Mouse (Mus musculus): Measurements from ENCODE around the gene Sv2b. TPM values are rescaled to one million over a fixed set of nuclear protein-coding genes. Genes with fewer than 3 reads are reported as not detected.

The Sv2b gene
- polyA plus RNA-seq, 1 experiment from 2014 or later, result 0.64 TPM

DNA sequence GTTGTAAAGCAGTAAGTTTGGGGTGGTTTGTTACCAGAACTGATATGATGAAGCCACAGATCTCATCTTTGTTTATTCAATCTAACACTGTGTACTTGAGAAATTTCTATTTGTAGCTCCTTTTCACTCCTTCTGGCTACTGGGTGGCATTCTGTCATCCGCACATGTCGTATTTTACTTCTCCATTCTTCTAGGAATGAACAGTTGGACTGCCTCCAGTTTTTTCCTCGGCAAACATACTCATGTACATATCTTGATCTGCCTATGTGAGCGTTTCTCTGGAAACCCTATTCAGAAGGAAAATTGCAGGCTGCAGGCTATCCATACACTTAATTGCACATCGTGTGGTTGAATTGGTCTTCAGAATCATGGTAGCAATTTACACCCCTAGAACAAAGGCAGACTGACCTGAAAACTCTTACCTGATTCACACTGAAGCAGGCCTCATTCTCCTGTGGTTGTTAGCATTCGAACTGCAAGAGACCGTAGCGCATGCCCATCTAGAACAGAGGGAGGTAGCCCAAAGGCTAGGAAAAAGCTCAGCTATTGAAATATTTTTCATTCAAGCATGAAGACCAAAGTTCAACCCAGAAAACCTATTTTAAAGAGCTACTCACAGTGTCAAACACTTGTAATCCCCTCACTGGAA is 231.4 kb downstream of the Sv2b start:
- no peak for ATAC-seq (ENCODE audit: insufficient number of reproducible peaks, low FRiP score)

More for the DNA sequence above, 231.4 kb downstream of the Sv2b start:
- H3K4me1 ChIP-seq (replicated peaks), result no peaks in the 10 kb centered on the region
- no peak overlapping the region for H3K4me3 ChIP-seq
- no peak overlapping the region for H3K27ac ChIP-seq (ENCODE audit: poor library complexity, severe bottlenecking)
- no peak overlapping the region for H3K4me2 ChIP-seq
- no peaks in the 10 kb centered on the region for H3K36me3 ChIP-seq
- no peaks in the 10 kb centered on the region for H3K9me3 ChIP-seq (replicated peaks)
- WGBS, result 76% methylated on average over 8 of the region's 8 CpGs
- H3K27me3 ChIP-seq (replicated peaks), result no peaks in the 10 kb centered on the region
- no peak overlapping the region for H3K9ac ChIP-seq

Other genes starting within 250 kb of the Sv2b start
- 66.9 and 73.2 TPM in 2 replicates for gene Akap13, start 146.3 kb upstream of the Sv2b start, polyA plus RNA-seq (2016; fragmentation: Nextera tagmentation; extraction: Ambion mirVana)

Measured in heart, embryonic 12.5 days (tissue).